Mouse (Mus musculus): ENCODE data around the gene Hist1h1c.

- TF ChIP-seq CTCF (IDR thresholded peaks at IDR 0.05; ENCODE audit: extremely low read depth, insufficient read depth, low read length) (no peak), POLR2A (IDR thresholded peaks at IDR 0.05; ENCODE audit: extremely low read depth, insufficient read depth, low read length) (no peak)
Observed at GRCm38 (mm10) chr13:23766772-23767171, 28.2 kb downstream of the Hist1h1c start.
